Mouse (Mus musculus) thymus, postnatal 10 days (tissue): ENCODE results near the gene Cdca7.

ENCODE experiments used
- DNase-seq, 2 experiments: peaks; one replicate each; pipeline ENCODE4 v3.0.0; 2021; ENCODE audit warnings: low spot score in 2 of 2

Gene Cdca7

DNA sequence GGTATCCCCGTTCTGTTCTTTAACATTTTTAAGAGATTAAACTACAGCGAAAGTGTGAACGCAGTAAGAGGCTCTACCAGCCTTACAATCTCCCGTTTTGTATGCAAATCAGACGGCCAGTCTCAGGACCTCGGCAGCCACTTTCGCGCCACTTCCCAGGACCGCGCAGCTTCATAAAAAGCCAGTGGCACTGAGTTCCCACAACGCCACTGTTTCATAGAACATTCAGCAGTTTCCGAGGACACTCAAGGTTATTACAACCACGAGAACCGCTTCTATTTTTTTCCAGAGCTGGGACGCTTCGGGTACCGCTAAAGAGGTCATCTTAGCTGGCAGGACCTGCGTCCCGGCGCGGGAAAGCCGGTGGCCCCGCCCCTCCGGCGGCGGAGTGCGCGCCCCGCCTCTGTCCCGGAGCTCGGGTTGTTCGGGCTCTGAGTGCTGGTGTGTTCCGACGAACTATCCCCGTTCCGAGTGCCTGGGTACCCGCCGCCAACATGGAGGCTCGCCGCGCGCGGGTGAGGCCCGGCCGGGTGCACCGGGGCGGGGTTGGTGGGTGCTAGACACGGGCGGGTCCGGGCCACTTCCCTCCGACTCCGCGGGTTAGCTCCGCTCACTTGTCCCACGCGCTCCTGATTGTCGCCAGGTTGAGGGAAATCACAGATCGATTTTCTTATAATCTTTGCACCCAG lies at the start of gene Cdca7:
Gene Cdca7, plus strand, starts transcription at position 363 of the 689 bp plus-strand sequence.
- peak; percentile 72 to 75 for DNase-seq

DNA sequence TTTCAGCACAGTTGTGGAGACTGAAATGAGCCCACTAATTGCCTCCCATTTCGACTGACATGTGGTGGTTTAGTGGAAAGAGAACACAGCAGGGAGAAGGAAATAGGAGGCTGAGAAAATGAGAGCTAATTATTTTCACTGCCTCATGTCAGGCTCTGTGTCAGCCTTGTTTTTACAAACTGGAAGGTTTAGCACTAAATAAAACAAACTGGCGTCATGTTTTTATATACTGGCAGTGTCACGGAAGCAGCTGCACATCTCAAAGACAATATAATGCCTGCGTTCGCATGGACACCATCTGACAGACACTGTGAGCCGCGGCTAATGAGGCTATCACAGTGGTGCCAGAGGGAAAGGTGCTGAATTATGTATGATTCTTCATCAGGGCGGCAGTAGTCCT lies 49.2 kb upstream of the Cdca7 start:
- no peak for DNase-seq

GRCm38 (mm10) chr2:72427288-72427687 lies 48.7 kb upstream of the Cdca7 start:
- DNase-seq, result no peak

- DNase-seq, result no peak
Observed at GRCm38 (mm10) chr2:72438941-72439533, 36.9 kb upstream of the Cdca7 start.

DNA sequence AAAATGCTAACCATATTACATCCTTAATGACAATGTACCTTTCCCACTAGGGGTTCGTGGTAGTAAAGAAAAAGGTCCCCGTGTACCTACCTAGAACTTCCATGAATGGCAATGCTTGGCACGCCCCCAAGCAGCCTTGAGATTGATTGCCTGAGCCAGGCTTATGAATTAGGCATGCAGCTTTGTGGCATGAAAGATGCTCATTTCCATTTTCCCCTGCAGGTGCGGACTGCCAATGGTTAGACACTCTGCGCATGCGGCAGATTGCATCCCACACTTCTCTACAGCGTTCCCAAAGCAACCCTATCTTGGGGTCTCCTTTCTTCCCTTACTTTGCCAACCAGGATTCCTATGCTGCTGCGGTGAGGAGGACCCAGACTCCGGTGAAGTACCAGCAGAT lies 34.9 kb upstream of the Cdca7 start:
- DNase-seq, result no peak

GRCm38 (mm10) chr2:72442825-72443224 lies 33.1 kb upstream of the Cdca7 start:
- DNase-seq, result no peak

DNA sequence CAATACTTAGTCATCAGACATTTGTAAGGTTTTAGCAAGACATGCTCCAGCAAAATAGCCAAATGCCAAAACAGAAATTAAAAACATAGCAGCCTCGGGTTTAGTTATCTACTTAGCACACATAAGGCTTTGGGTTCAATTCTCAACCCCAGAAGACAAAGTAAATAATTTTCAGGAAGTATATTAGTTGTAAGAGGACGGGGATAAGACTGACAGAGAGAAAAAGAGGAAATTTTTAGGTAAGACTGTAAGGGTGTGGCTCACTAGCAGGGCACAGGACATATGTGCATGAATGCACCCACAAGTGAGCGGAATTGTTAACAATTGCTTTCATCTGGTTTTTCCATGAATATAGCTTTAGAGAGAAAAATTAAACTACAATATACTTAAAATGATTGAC lies 32.0 kb upstream of the Cdca7 start:
- DNase-seq, result no peak

DNA sequence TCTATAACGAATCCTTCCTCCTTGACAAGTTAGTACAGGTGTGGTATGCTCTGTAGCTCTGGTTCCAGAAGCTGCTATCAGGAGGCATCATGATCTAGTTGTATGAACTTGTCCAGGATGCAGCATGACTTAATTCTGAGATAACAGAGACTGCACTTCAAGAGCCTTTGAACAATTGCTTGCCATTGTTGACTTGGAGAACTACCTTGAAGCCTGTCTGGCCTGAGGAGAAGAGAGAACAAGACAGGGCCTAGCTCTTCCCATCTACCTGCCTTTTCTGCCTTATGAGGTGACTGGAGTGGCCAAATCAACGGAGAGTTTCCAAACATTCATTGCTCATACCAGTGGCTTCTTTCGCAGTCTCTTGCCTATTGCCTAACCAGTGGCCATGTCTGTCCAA lies 29.9 kb upstream of the Cdca7 start:
- no peak for DNase-seq

DNA sequence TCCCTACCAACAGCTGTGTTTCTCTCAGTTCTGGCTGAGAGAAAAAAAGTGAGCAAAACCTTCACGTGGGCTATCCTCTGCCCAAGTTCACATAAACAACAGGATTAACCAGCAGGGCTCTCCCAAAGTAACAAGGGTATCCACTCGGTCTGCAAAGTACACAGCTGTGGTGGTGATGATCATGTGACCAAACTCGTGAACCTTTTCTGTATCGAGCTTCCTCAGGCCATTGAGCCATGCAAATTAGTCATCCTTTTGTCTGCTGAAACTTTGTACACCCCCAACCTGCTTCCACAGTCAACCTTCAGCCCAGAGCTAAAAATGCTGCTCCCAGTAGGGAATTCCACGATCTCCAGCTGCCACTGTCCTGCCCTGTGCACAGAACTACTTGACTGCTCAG lies 29.3 kb upstream of the Cdca7 start:
- no peak for DNase-seq

GRCm38 (mm10) chr2:72453563-72453962 lies 22.4 kb upstream of the Cdca7 start:
- DNase-seq, result peak in 1 of 2 experiments; percentile 13

DNA sequence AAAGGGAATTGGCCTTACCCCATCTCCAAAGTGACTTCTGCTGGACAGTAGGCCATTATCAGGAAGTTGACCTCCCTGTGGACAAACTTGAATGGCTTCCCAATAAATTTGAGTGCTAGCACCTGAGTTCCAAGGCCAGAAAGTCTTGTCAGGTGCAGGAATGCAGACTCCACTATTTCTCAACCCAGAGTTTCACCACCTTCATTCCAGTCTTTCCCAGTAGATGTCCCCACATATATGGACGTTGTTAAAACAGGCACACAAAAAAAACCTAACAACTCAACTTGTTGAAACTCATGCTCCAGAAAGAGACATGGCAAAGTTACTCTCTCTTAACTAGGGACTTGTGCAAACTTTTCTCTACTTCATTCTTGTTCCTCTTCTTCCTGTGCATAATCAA lies 19.8 kb upstream of the Cdca7 start:
- DNase-seq, result no peak

GRCm38 (mm10) chr2:72464376-72465014 lies 11.5 kb upstream of the Cdca7 start:
- DNase-seq, result no peak

- no peak for DNase-seq
Observed at GRCm38 (mm10) chr2:72467604-72468003, 8.4 kb upstream of the Cdca7 start.

GRCm38 (mm10) chr2:72471415-72472070 lies 4.4 kb upstream of the Cdca7 start:
- DNase-seq, result no peak

DNA sequence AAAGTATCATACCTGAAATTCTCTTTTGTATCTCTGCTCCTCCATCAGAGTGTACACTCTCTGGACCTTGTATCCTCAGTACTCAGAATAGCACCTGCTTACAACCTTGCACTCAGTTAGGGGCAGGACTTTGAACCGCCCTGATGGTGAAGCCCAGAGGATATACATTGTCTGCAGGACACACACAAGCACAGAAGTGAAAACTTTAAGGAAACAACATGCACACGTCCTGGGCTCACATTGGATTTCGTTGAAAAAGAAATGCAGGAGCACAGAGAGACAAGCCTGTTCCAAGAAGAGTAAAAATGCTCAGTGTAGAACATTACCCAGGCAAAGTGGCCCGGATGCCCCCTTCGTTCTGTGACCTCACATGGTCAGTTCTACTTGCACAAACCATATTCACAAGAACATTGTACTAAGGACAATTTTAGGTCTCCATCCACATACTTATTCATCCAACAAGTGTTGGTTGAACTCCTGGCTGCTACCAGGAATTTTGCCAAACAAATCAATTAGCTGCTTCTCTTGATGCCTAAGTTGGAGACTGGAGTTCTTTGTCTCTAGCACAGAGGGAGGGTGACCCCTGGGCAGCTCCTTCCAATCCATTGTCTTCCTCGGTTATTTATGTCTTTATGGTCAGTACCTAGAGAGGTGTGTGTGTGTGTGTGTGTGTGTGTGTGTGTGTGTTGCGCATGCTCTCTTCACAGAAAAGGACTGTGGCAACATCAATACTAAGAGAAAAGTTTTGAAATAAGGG lies 1.2 kb upstream of the Cdca7 start:
- DNase-seq, result no peak

DNA sequence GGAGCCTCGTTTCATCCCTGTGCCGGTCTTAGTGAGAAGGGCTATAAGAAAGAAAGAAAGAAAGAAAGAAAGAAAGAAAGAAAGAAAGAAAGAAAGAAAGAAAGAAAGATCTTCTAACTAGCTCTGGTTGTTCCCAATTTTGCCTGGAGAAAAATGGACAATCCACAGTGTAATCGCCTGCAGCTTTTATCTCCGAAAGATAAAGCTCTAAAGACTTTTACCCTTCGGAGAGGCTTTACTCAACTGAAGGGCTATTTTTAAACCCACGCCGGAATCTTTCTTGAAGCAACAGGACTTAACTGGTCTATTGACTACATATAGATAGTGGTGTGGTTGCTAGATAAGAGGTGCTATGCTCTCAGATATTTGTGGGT lies 549 bp upstream of the Cdca7 start:
- DNase-seq, result no peak

DNA sequence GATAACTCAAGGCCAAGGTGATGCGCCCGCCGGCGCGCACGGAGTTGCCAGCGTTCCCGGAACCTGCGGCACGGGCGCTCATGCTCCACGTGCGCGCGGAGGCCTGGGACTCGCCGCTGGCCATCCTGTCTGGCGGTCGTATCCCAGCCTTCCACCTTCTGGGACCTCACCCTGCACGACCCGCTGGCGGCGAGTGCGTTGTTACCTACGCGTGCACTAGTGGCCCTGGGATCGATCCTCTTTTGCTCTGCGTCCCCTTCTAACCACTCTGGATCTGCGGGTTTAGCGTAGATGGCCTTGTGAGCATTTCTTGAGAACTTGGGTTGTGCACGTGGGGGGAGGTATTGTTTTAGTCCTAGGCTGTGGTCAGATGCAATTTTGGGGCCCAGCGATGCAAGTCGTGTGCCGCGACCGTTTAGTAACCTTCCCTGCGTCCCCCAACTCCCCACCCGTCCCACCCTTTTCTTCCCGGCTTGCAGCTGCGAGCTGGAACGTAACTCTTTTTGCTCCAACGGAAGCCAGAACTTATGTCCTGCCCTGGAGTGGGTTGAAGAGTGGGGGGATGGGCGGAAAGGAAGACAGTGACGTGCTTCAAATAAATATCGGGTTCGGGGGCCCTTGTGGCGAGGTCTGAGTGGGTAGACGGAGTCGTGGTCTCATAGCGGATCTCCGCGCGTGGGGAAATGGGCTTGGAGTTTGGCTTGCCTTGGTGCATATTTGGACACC lies 690 bp downstream of the Cdca7 start:
- DNase-seq, result peak; percentile 70 to 74

- DNase-seq, result no peak
Observed at GRCm38 (mm10) chr2:72477221-72477620, 1.3 kb downstream of the Cdca7 start.

DNA sequence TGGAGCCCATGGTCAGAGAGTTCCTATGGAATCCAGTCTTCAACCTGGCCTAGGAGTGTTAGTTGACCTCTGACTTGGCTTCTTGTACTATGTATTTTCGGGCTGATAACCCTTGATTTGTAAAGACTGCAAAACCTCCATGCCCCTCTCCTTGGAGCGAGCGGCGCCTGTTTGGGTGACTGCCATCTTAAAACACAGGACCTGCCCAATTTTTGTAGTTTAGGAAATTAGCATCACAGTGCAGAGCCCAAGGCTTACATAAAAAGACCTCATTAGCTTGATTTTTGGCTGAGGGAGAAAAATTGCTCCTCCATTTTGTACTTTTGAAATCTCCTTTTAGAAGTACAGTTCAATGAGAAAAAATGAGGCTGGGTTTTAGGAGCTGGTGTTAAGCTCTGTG lies 2.2 kb downstream of the Cdca7 start:
- DNase-seq, result no peak

- peak; percentile 34 to 45 for DNase-seq
Observed at GRCm38 (mm10) chr2:72478921-72479320, 3.0 kb downstream of the Cdca7 start.

GRCm38 (mm10) chr2:72479818-72480217 lies 3.9 kb downstream of the Cdca7 start:
- no peak for DNase-seq
